Mouse (Mus musculus): ENCODE data around the gene Gpld1. TPM values are rescaled to one million over a fixed set of nuclear protein-coding genes. Genes with fewer than 3 reads are reported as not detected.

Gpld1 gene
- total RNA-seq, 4 experiments from 2014 or later: 24.3 to 30.1 (median 27.6) TPM

GRCm38 (mm10) chr13:25020540-25020892 lies 77.6 kb downstream of the Gpld1 start:
- no peak for DNase-seq (ENCODE audit: low spot score in 2 of 2)

GRCm38 (mm10) chr13:25022386-25022785 lies 79.4 kb downstream of the Gpld1 start:
- DNase-seq (ENCODE audit: low spot score in 2 of 2): no peak

DNA sequence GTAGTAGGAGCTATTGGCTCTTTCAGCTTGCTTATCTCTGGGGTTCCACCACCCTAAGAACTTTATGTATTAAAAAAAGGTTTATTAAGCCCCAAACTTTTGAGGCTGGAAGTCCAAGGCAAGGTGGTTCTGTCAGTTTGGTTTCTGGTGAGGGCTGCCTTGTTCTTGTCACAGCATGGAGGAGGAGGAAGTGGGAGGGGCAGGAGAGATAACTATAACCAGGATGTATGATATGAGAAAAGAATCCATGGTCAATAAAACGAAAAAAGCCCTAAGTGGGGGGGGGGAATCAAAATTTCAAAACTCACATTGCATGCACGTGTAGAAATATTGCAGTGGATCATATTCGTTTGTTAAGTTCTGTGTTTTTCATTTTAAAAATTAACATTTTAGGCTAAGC lies 80.2 kb downstream of the Gpld1 start:
- no peak for DNase-seq (ENCODE audit: low spot score in 2 of 2)

GRCm38 (mm10) chr13:25024655-25025054 lies 81.7 kb downstream of the Gpld1 start:
- DNase-seq (ENCODE audit: low spot score in 2 of 2): no peak

- DNase-seq (ENCODE audit: low spot score in 2 of 2): no peak
These were observed 83.6 kb downstream of the Gpld1 start for GRCm38 (mm10) chr13:25026409-25027113.

DNA sequence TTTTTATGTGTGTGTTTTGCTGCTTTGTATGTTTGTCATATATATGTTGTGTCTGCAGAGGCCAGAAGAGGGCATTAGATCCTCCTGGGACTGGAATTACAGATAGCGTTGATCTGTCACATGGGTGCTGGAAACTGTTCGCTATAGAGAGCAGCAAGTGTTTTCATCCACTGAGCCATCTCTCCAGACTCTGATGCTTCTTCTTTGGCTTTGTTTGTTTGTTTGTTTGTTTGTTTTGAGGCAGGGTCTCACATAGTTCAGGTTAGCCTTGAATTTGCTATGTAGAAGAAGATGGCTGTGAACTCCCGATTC lies 84.1 kb downstream of the Gpld1 start:
- DNase-seq (ENCODE audit: low spot score in 2 of 2): no peak

DNA sequence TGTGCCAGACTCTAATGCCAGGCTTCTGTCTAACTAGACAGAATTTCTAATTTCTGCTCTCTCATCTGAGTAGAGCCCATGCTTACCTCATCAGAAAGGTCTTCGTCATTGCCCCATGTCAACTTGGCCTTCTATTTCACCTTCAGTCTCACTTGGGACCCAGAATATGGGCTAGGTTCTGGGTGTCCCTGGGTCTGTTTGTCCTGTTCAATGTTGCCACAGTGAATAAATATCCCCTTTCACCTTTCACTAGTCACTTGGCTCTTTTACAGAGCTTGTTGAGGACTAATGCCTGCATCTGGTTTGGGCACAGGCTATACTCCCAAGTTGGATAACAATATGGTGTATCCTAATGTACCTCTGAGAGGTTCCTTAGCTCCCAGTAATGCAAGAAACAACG lies 96.5 kb downstream of the Gpld1 start:
- no peak for DNase-seq (ENCODE audit: low spot score in 2 of 2)

Other genes with a start within 250 kb of the Gpld1 start
- not detected for gene Armh2, start 201.9 kb upstream of the Gpld1 start, total RNA-seq (2022)
- gene Gmnn, start 181.2 kb upstream of the Gpld1 start, total RNA-seq (2022): 1 to 10 TPM; 2.0 to 5.6 (median 3.0) TPM
- 100 to 1,000 TPM; 137 to 156 (median 148) TPM for gene BC005537, start 141.5 kb upstream of the Gpld1 start, total RNA-seq (2022)
- 100 to 1,000 TPM in 2 of 4 experiments, 10 to 100 TPM in 2; 95.6 to 108 (median 98.4) TPM for gene Acot13, start 111.6 kb upstream of the Gpld1 start, total RNA-seq (2022)
- 10 to 100 TPM; 24.3 to 29.5 (median 25.4) TPM for gene Tdp2, start 111.5 kb upstream of the Gpld1 start, total RNA-seq (2022)
- 10 to 100 TPM; 21.6 to 29.6 (median 26.5) TPM for gene D130043K22Rik, start 98.0 kb upstream of the Gpld1 start, total RNA-seq (2022)
- gene Aldh5a1, start 5.5 kb upstream of the Gpld1 start, total RNA-seq (2022): 10 to 100 TPM; 59.8 to 71.7 (median 64.2) TPM
- gene Mrs2, start 77.2 kb downstream of the Gpld1 start, total RNA-seq (2022): 10 to 100 TPM; 47.9 to 75.3 (median 57.4) TPM
- 10 to 100 TPM; 10.3 to 16.6 (median 14.1) TPM for gene Dcdc2a, start 112.9 kb downstream of the Gpld1 start, total RNA-seq (2022)

All from layer of hippocampus, adult 8-10 months (tissue).